Mouse (Mus musculus) hematopoietic multipotent progenitor cell, adult 10-12 weeks (in vitro differentiated cells): ENCODE data around the gene Grin3a. TPM values are rescaled to one million over a fixed set of nuclear protein-coding genes. Genes with fewer than 3 reads are reported as not detected.

Source experiments
- polyA plus RNA-seq: library from polyadenylated mRNA; stranded (reverse); fragments of >175 nt; gene quantifications from 2 replicates; pipeline ENCODE4 v1.2.3, GENCODE M21; 2012; ENCODE audit warnings: low replicate concordance

The Grin3a gene
- not detected in 2 replicates for polyA plus RNA-seq

DNA sequence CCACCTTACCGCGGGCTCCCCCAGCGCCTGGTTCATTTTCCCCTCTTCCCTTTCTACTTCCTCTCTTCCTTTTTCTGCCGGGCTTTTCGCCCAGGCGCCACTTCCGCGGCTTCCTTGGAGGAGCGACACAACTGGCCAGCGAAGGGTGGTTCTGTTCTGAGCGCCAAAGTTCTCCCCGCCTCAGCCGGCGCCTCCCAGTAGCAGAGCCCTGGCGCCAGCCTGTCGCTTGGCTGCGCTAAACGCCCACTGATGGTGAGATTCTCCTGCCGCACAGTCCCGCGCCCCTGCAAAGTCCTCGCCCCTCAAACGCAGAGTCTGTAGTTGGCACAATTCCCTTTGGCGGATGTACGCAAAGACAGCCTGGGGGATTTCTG is at the start of gene Grin3a:
Grin3a (minus strand) TSS at position 133 of the 374 bp plus-strand sequence.

DNA sequence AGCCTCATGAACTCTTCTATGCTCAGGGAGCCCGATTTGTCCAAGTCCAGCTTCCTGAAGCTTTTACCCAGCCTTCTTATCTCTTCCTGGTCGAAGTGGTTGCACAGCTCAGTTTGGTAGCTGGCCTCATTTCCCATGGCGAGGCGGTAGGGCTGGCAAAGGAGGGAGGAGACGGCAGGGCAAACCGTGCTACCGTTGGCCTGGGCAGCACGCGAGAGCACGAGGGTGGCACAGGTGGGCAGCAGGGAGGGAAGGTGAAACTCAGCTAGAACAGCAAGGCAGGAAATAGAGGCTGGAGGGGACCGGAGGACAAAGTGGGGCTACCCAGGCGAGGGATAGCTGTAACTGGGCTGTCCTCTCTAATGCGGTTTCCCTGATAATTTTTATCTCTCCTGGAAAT is 163.7 kb downstream of the Grin3a start, which contains the start of gene Ppp3r2:
Ppp3r2 (minus strand) TSS at position 213 of the 400 bp plus-strand sequence.

DNA sequence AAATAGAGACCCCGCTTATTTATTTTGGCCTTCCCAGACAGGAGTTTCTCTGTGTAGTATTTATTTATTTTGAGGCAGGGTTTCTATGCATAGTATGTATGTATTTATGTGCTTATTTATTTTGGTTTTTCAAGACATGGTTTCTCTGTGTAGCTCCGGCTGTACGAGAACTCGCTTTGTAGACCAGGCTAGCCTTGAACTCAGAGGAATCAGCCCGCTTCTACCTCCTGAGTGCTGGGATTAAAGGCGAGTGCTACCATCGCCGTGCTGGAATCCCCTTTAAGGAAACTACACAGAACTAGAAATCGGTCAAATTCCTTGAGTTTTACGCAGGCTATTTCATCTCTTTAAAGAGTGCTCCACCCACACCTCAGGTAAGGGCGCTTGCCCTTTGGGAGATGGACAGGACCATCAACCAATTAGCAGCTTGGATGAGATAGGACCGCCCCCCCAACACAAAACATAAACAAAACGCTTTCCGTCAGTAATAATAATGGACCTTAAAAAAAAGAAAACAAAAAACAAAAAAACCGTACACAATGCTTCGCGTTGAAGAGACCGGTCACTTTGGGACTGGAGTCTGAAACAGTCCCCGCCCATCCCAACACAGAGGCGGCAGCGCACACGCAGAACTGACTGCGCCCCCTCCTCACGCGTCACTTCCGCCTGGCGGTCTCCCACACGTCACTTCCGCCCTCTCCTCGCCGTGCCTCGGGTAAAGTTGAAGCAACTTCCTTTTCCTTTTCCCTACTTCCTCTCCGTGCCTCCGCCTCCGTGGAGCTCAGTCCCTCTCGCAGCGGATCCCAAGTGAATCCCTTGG is 214.0 kb downstream of the Grin3a start, which contains the start of gene Rnf20:
Rnf20 (plus strand) TSS at position 688 of the 820 bp plus-strand sequence.

Other genes with a start within 250 kb of the Grin3a start
- 0.62 TPM in 1 of 2 replicates, not detected in the other for gene Tmem246, start 247.9 kb downstream of the Grin3a start, polyA plus RNA-seq
- gene Rnf20, start 213.7 kb downstream of the Grin3a start, polyA plus RNA-seq: 32.6 and 58.2 TPM in 2 replicates
- not detected in 2 replicates for gene Ppp3r2, start 163.7 kb downstream of the Grin3a start, polyA plus RNA-seq